Mouse (Mus musculus) ES-E14 (cell line): ENCODE data around the gene Pgm3. TPM values are rescaled to one million over a fixed set of nuclear protein-coding genes. Genes with fewer than 3 reads are reported as not detected.
A peak's percentile ranks its signal among the peaks of the same experiment; 100 is the strongest.

Source experiments
- DNase-seq: peaks from one replicate; pipeline ENCODE4 v3.0.0-alpha.2; 2013; ENCODE audit warnings: low read depth, low spot score
- H3K27ac ChIP-seq: 2 replicates; pipeline ENCODE4 v1.5.1; 2012; ENCODE audit warnings: low read depth, mild to moderate bottlenecking, low read length, moderate library complexity, mixed read lengths; ENCODE audit not compliant: poor library complexity, insufficient read depth, severe bottlenecking
- H3K36me3 ChIP-seq: 2 replicates; pipeline ENCODE4 v1.6.1; 2012; ENCODE audit warnings: mild to moderate bottlenecking, low read length, moderate library complexity, mixed read lengths; ENCODE audit not compliant: control insufficient read depth, poor library complexity, insufficient read depth, severe bottlenecking
- H3K4me1 ChIP-seq, 2 experiments: fragments of 150-350 bp in 1 of 2; sonication (generic) in 1 of 2; 2 replicates each; pipeline ENCODE4 v1.6.1; 2012; ENCODE audit warnings: low read length in 2 of 2, mild to moderate bottlenecking in 1 of 2, mixed read lengths in 1 of 2; ENCODE audit not compliant: control insufficient read depth in 2 of 2, insufficient read depth in 2 of 2, poor library complexity in 1 of 2
- H3K4me3 ChIP-seq, 2 experiments: fragments of 150-350 bp in 1 of 2; sonication (generic) in 1 of 2; 2 replicates each; pipeline ENCODE4 v1.5.1; 2012; ENCODE audit warnings: low read length in 2 of 2, low read depth in 1 of 2, mild to moderate bottlenecking in 1 of 2, mixed read lengths in 1 of 2; ENCODE audit not compliant: insufficient read depth in 1 of 2, poor library complexity in 1 of 2, severe bottlenecking in 1 of 2
- H3K9ac ChIP-seq: 2 replicates; pipeline ENCODE4 v1.6.1; 2012; ENCODE audit warnings: low read depth, mild to moderate bottlenecking, low read length, mixed read lengths; ENCODE audit not compliant: poor library complexity, insufficient read depth, severe bottlenecking
- H3K9me3 ChIP-seq: fragments of 150-350 bp; sonication (generic); 2 replicates; pipeline ENCODE4 v1.6.1; 2012; ENCODE audit warnings: low read depth, mild to moderate bottlenecking, low read length; ENCODE audit not compliant: control insufficient read depth, insufficient read depth
- CHD2 ChIP-seq: IDR thresholded peaks from 2 replicates; pipeline ENCODE4 v1.6.1; 2014; ENCODE audit warnings: mild to moderate bottlenecking, low read depth, low read length, inconsistent platforms
- HCFC1 ChIP-seq: IDR thresholded peaks from 2 replicates; pipeline ENCODE4 v1.6.1; 2012; ENCODE audit warnings: low read length, inconsistent platforms, borderline replicate concordance; ENCODE audit not compliant: insufficient read depth
- MAFK ChIP-seq: IDR thresholded peaks from 2 replicates; pipeline ENCODE4 v1.6.1; 2014; ENCODE audit warnings: mild to moderate bottlenecking, low read depth, low read length, inconsistent platforms; ENCODE audit not compliant: insufficient read depth
- ZC3H11A ChIP-seq: IDR thresholded peaks from 2 replicates; pipeline ENCODE4 v1.6.1; 2012; ENCODE audit warnings: low read depth, mild to moderate bottlenecking, inconsistent platforms, low read length, borderline replicate concordance
- ZNF384 ChIP-seq: IDR thresholded peaks from 2 replicates; pipeline ENCODE4 v1.6.1; 2012; ENCODE audit warnings: low read depth, low read length, inconsistent platforms
- in situ Hi-C, 2 experiments: fragments of 600-800 bp; cut with MboI; formaldehyde crosslinking; loops; one replicate each; pipeline ENCODE4 v1.15.1; 2025; ENCODE audit warnings: low sequenced_read_pairs in 2 of 2, inconsistent platforms in 1 of 2; ENCODE audit not compliant: unreplicated experiment in 2 of 2
- total RNA-seq: library from RNA; depleted of rRNA; stranded (reverse); fragments of 300-350 nt; gene quantifications from 2 replicates; pipeline ENCODE4 v1.2.3, GENCODE M21; 2012

Pgm3 gene
- total RNA-seq, 1 experiment, result 24.8 TPM

DNA sequence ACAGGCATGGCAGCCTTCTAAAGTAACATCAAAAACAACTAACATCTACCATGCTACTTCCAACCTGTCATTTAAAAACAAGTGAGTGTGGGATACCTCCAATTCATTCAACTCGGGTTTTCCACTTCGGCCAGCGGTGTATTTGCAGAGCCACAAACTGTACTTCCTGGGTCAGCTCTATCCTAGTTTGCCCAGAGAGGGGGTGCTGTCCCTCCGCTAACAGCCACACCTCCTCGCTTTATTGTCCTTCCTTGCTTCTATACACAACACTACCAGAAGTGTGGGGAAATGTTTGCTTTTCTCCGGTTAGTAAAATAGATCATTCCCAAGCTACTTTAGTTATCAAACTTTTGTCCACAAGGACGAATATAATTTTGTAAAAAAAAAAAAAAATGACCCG is 696 bp downstream of the Pgm3 start:
- peaks cover 10% of the 10 kb centered on the region; the same call in 1 of the 2 replicates for H3K36me3 ChIP-seq
- H3K9me3 ChIP-seq, result no peaks in the 10 kb centered on the region
- H3K4me3 ChIP-seq, result peak overlapping the region; percentile 97 to 98
- H3K9ac ChIP-seq, result no peak overlapping the region; the same call in 1 of the 2 replicates
- in situ Hi-C loops, result loop anchor here in 1 of 2 experiments (10.0 kb wide), 1 partner anchor 106 kb away; the partner anchor contains the start of genes Dop1a and Ube2cbp
- TF ChIP-seq ZC3H11A (no peak), CHD2 (no peak), ZNF384 (no peak), HCFC1 (no peak)
- peaks cover 4 to 6% of the 10 kb centered on the region in 2 experiments; a peak in 3 of 4 replicates for H3K4me1 ChIP-seq
- no peak for DNase-seq
- H3K27ac ChIP-seq, result no peak overlapping the region

DNA sequence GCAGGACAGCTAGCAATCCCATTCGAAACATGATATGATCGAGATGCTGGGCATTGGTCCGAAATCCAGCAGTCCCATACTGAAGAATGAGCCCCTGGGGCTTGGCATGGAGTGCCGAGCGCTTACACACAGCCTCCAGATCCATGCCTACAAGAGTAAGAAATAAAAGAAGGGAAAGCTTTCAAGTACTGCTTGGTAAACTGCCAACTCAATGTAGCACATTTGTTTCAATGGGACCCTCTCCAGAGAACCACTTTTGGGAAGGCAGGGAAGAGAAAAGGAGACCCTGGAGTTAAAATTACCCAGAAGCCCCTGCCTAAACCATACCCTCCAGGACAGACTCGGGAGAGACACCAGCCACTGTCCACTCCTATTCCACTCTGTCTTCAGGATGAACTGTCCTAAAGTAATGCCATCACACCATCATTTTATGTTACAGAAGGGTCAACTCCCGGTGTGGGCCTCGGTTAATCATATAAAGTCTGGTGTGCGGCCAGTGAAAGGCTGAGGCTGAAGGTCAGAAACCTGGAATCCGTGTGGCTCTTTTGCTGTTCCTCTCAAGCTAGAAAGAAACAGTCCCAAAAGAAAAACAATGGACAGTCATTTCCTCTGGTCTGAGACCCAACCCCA is 1.3 kb downstream of the Pgm3 start:
- peak overlapping the region; percentile 97 to 98; a peak in 3 of 4 replicates for H3K4me3 ChIP-seq
- in situ Hi-C loops, result loop anchor here in 1 of 2 experiments (10.0 kb wide), 1 partner anchor 106 kb away; the partner anchor contains the start of genes Dop1a and Ube2cbp
- H3K9me3 ChIP-seq, result no peaks in the 10 kb centered on the region
- H3K36me3 ChIP-seq, result peaks cover 10% of the 10 kb centered on the region; the same call in 1 of the 2 replicates
- TF ChIP-seq ZC3H11A (no peak), CHD2 (no peak), HCFC1 (no peak), MAFK (no peak), ZNF384 (no peak)
- no peak for DNase-seq
- H3K27ac ChIP-seq, result no peak overlapping the region
- H3K9ac ChIP-seq, result no peak overlapping the region
- peaks cover 7 to 11% of the 10 kb centered on the region in 2 experiments; a peak in 3 of 4 replicates for H3K4me1 ChIP-seq

DNA sequence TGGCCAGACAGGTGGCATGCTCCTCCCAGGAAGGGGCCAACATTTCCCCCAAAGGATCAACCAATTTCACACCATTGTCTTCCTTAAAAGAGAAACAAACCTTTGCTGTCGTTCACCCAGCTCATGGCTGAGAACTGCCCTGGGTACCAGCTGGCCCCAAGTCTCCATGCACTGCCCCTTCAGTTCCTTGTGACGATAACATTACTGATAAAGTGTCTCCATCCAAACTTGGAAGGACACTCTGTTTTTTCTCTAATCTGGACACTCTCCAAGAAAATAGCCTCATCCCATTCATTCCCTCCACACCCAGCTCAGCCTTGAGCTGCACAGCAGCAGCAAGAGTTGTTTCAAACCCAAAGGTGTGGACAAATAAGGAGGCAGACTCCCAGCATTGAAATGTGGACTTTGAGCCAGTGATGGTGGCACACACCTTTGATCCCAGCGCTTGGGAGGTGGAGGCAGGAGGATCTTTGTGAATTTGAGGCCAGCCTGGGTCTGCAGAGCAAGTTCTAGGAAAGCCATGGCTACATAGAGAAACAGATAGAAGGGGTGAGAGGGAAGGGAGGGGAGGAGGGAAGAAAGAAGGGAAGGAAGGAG is 2.2 kb downstream of the Pgm3 start:
- peaks cover 7 to 11% of the 10 kb centered on the region in 2 experiments; a peak in 3 of 4 replicates for H3K4me1 ChIP-seq
- TF ChIP-seq CHD2 (no peak), MAFK (no peak)
- no peak overlapping the region for H3K27ac ChIP-seq
- no peak overlapping the region for H3K4me3 ChIP-seq
- no peak for DNase-seq
- no peak overlapping the region for H3K9ac ChIP-seq
- in situ Hi-C loops, result no loop called here
- H3K36me3 ChIP-seq, result peaks cover 12% of the 10 kb centered on the region; the same call in 1 of the 2 replicates
- H3K9me3 ChIP-seq, result no peaks in the 10 kb centered on the region

DNA sequence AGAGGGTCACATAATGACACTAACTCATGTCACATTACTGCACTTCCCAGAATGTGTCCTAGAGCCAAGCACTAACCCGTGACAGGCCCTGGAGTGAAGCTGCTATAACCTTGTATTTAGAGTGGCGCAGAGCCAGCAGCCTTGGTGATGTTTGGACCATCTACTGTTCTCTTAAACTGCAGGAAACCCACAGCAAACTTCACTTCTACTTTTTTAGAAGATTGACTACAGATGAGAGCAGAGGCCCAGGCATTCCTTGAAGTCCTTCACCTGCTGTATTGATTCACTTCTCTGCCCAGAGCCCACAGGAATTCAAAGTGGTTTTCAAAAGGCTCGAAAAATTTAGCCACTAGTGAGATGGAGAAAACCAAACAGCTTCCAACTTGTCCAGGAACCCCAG is 11.1 kb downstream of the Pgm3 start:
- in situ Hi-C loops, result no loop called here
- no peak overlapping the region for H3K4me3 ChIP-seq
- peaks cover 25% of the 10 kb centered on the region for H3K36me3 ChIP-seq
- no peaks in the 10 kb centered on the region for H3K9me3 ChIP-seq
- H3K4me1 ChIP-seq, result 0 out of 4 replicates have a peak, but pooled peaks cover 0 to 1% of the 10 kb centered on the region in 2 experiments
- TF ChIP-seq ZC3H11A, result no peak
- no peak for TF ChIP-seq CHD2
- TF ChIP-seq HCFC1, result no peak
- TF ChIP-seq ZNF384, result no peak
- TF ChIP-seq MAFK, result no peak
- DNase-seq, result no peak
- H3K9ac ChIP-seq, result no peak overlapping the region
- H3K27ac ChIP-seq, result no peak overlapping the region
